Mouse (Mus musculus) lung, postnatal 0 days (tissue): ENCODE data around the gene Farsb. TPM values are rescaled to one million over a fixed set of nuclear protein-coding genes. Genes with fewer than 3 reads are reported as not detected.

Experiments
- ATAC-seq: fragments of 200-750 bp; cut with Nextera tagmentation; 2 replicates; pipeline ENCODE4 v1.8.0; 2017; ENCODE audit warnings: moderate library complexity
- DNase-seq: peaks from one replicate; pipeline ENCODE4 v3.0.0-alpha.2; 2016; ENCODE audit warnings: low spot score
- H3K27ac ChIP-seq: fragments of 300-500 bp; sonication (generic); 2 replicates; pipeline ENCODE4 v1.5.1; 2014; ENCODE audit warnings: antibody characterized with exemption, mild to moderate bottlenecking, low read length, mixed read lengths
- H3K27me3 ChIP-seq: fragments of 300-500 bp; sonication (generic); replicated peaks from 2 replicates; pipeline ENCODE4 v1.6.1; 2014; ENCODE audit warnings: low read length, mixed read lengths; ENCODE audit not compliant: insufficient read depth
- H3K36me3 ChIP-seq: fragments of 300-500 bp; sonication (generic); 2 replicates; pipeline ENCODE4 v1.6.1; 2014; ENCODE audit warnings: low read length, mixed read lengths; ENCODE audit not compliant: insufficient read depth
- H3K4me1 ChIP-seq: fragments of 300-500 bp; sonication (generic); 2 replicates; pipeline ENCODE4 v1.6.1; 2014; ENCODE audit warnings: antibody characterized with exemption, low read depth, low read length, mixed read lengths; ENCODE audit not compliant: insufficient read depth
- H3K4me2 ChIP-seq: fragments of 300-500 bp; sonication (generic); replicated peaks from 2 replicates; pipeline ENCODE4 v1.6.1; 2014; ENCODE audit warnings: low read depth, mild to moderate bottlenecking, low read length, moderate library complexity, mixed read lengths
- H3K4me3 ChIP-seq: fragments of 300-500 bp; sonication (generic); 2 replicates; pipeline ENCODE4 v1.5.1; 2014; ENCODE audit warnings: low read depth, low read length
- H3K9ac ChIP-seq: fragments of 300-500 bp; sonication (generic); replicated peaks from 2 replicates; pipeline ENCODE4 v1.6.1; 2014; ENCODE audit warnings: low read depth, mild to moderate bottlenecking
- H3K9me3 ChIP-seq: fragments of 300-500 bp; sonication (generic); 2 replicates; pipeline ENCODE4 v1.6.1; 2016; ENCODE audit warnings: low read length, mixed read lengths
- CTCF ChIP-seq: IDR thresholded peaks from 2 replicates; pipeline ENCODE4 v1.5.1; 2016; ENCODE audit warnings: antibody characterized with exemption, mild to moderate bottlenecking
- EP300 ChIP-seq: IDR thresholded peaks from 2 replicates; pipeline ENCODE4 v1.6.1; 2016; ENCODE audit warnings: antibody characterized with exemption, mild to moderate bottlenecking, control low read depth
- whole genome bisulfite sequencing: fragments of 180-500 bp; shearing (Covaris S2); extraction: QIAGEN DNeasy Blood & Tissue Kit; methylation state at CpG from one replicate; pipeline ENCODE4 v1.1.7; 2014; 5-methylcytosine and 5-hydroxymethylcytosine counted together
- polyA plus RNA-seq: library from polyadenylated mRNA; unstranded; fragments of >200 nt; fragmentation: Nextera tagmentation; extraction: Ambion mirVana; gene quantifications from 2 replicates; pipeline ENCODE4 v1.2.1, GENCODE M21; 2015

The Farsb gene
- 41.8 and 45.6 TPM in 2 replicates for polyA plus RNA-seq

- ATAC-seq, result peak; percentile 97
- peak; percentile 97 for TF ChIP-seq EP300
- no peak for TF ChIP-seq CTCF
- H3K27ac ChIP-seq, result peak within 1 kb of the TSS; percentile 81
Observed at GRCm38 (mm10) chr1:78488752-78489492, at the start of gene Farsb. Gene Farsb (minus strand): TSS chr1:78488897.

GRCm38 (mm10) chr1:78538396-78538795, 49.7 kb upstream of the Farsb start:
- H3K9me3 ChIP-seq, result no peaks in the 10 kb centered on the region
- no peak overlapping the region for H3K9ac ChIP-seq
- WGBS, result 51% methylated on average over 5 of the region's 5 CpGs
- no peak overlapping the region for H3K27ac ChIP-seq
- no peak overlapping the region for H3K4me3 ChIP-seq
- no peaks in the 10 kb centered on the region for H3K36me3 ChIP-seq
- H3K4me2 ChIP-seq, result no peak overlapping the region
- DNase-seq, result peak; percentile 31
- TF ChIP-seq CTCF (no peak), EP300 (no peak)
- no peak for ATAC-seq
- H3K4me1 ChIP-seq, result no peaks in the 10 kb centered on the region
- H3K27me3 ChIP-seq, result no peaks in the 10 kb centered on the region

More at GRCm38 (mm10) chr1:78488752-78489492, at the start of gene Farsb:
- Histone ChIP-seq H3K4me2 (peak within 1 kb of the TSS; percentile 74), H3K36me3 (no peaks in the 10 kb centered on the region), H3K4me1 (no peaks in the 10 kb centered on the region), H3K27me3 (no peaks in the 10 kb centered on the region), H3K4me3 (peak within 1 kb of the TSS; percentile 90), H3K9me3 (no peaks in the 10 kb centered on the region), H3K9ac (peak within 1 kb of the TSS; percentile 85)
- DNase-seq, result peak; percentile 96
- WGBS, result under 1% methylated on average over 31 of the region's 31 CpGs

GRCm38 (mm10) chr1:78537494-78538010, 48.9 kb upstream of the Farsb start:
- 0 out of 2 replicates have a peak overlapping the region, but pooled peaks have one; percentile 17 for H3K9ac ChIP-seq
- no peak for TF ChIP-seq EP300
- no peak for TF ChIP-seq CTCF
- no peaks in the 10 kb centered on the region for H3K4me1 ChIP-seq
- H3K36me3 ChIP-seq, result no peaks in the 10 kb centered on the region
- H3K27ac ChIP-seq, result no peak overlapping the region
- 16% methylated on average over 16 of the region's 16 CpGs for WGBS
- H3K4me3 ChIP-seq, result peak overlapping the region; percentile 30
- no peaks in the 10 kb centered on the region for H3K9me3 ChIP-seq
- peak; percentile 76 for DNase-seq
- peak; percentile 87 for ATAC-seq
- peak overlapping the region; percentile 59 for H3K4me2 ChIP-seq
- no peaks in the 10 kb centered on the region for H3K27me3 ChIP-seq

- 33% methylated on average over 19 of the region's 19 CpGs for WGBS
Observed at GRCm38 (mm10) chr1:78536310-78537164, 47.8 kb upstream of the Farsb start.

GRCm38 (mm10) chr1:78534428-78535150, 45.9 kb upstream of the Farsb start:
- Histone ChIP-seq H3K9ac (no peak overlapping the region), H3K4me1 (no peaks in the 10 kb centered on the region), H3K27ac (no peak overlapping the region), H3K4me3 (no peak overlapping the region), H3K27me3 (no peaks in the 10 kb centered on the region), H3K4me2 (no peak overlapping the region), H3K9me3 (no peaks in the 10 kb centered on the region), H3K36me3 (no peaks in the 10 kb centered on the region)
- ATAC-seq (no peak), DNase-seq (no peak)
- TF ChIP-seq EP300 (no peak), CTCF (no peak)
- WGBS, result 79% methylated on average over 9 of the region's 9 CpGs

More at GRCm38 (mm10) chr1:78536310-78537164, 47.8 kb upstream of the Farsb start:
- H3K4me2 ChIP-seq, result peak overlapping the region; percentile 59
- no peaks in the 10 kb centered on the region for H3K4me1 ChIP-seq
- peak; percentile 43 for ATAC-seq
- no peaks in the 10 kb centered on the region for H3K36me3 ChIP-seq
- TF ChIP-seq EP300, result no peak
- peak; percentile 83 for TF ChIP-seq CTCF
- no peaks in the 10 kb centered on the region for H3K9me3 ChIP-seq
- H3K9ac ChIP-seq, result no peak overlapping the region
- peak; percentile 84 for DNase-seq
- peak overlapping the region; percentile 30 for H3K4me3 ChIP-seq
- no peaks in the 10 kb centered on the region for H3K27me3 ChIP-seq
- H3K27ac ChIP-seq, result no peak overlapping the region
